Mouse (Mus musculus) cortical plate, adult 2 months (tissue): ENCODE results near the gene Plgrkt.

Source experiments
- CTCF ChIP-seq: fragments of 200-500 bp; IDR thresholded peaks from 2 replicates; pipeline ENCODE4 v1.5.1; 2011; ENCODE audit warnings: mild to moderate bottlenecking, control low read depth, low read length; ENCODE audit not compliant: insufficient read depth; ENCODE audit errors: extremely low read depth
- POLR2A ChIP-seq: fragments of 200-500 bp; IDR thresholded peaks from 2 replicates; pipeline ENCODE4 v1.6.1; 2011; ENCODE audit warnings: mild to moderate bottlenecking, low read length, control low read depth; ENCODE audit not compliant: insufficient read depth; ENCODE audit errors: extremely low read depth

DNA sequence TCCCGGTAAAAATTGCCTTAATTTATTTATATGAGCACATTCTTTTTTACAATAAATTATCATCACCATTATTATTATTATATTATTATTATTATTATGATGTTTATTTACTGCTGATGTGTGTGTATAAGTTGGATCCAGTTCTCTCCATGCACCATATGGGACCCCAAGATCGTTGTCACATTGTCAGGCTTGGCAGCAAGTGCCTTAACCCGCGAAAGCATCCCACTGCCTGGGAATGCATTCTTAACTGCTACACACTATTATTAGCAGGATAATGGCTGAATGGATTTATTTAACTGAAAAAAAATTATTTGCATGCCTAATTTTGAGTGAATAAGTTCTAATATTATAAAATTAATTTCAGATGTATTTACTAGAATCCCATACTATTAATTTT is 40.8 kb downstream of the Plgrkt start:
- TF ChIP-seq POLR2A = no peak
- no peak for TF ChIP-seq CTCF
